ENCODE assay signal across 8 mouse cellular contexts in genomic region chr19:12572614-12573265, GRCm38 (mm10). TPM values are rescaled to one million over a fixed set of nuclear protein-coding genes. Genes with fewer than 3 reads are reported as not detected.
DNase-seq lines count a peak whose midpoint lies in the region; ATAC-seq and TF ChIP-seq lines count a peak whose summit lies in the region.

No protein-coding gene starts in this region.

- peaks cover 4% of the 10 kb centered on the region for H3K36me3 ChIP-seq in spleen, adult 2 months (ENCODE audit: control insufficient read depth, insufficient read depth, low read length)
- H3K36me3 ChIP-seq in heart, embryonic 13.5 days, result peaks cover 11% of the 10 kb centered on the region
- H3K36me3 ChIP-seq in liver, embryonic 11.5 days (ENCODE audit: control insufficient read depth, insufficient read depth, low read length), result peaks cover 2% of the 10 kb centered on the region; the same call in 1 of the 2 replicates
- no peaks in the 10 kb centered on the region for H3K36me3 ChIP-seq in stomach, embryonic 16.5 days (ENCODE audit: control insufficient read depth, insufficient read depth, low read length)

- peaks cover 28% of the 10 kb centered on the region for H3K4me1 ChIP-seq in spleen, adult 2 months (ENCODE audit: control insufficient read depth, insufficient read depth, insufficient read length)
- peaks cover 20% of the 10 kb centered on the region for H3K4me1 ChIP-seq in heart, embryonic 13.5 days
- no peaks in the 10 kb centered on the region; the same call in none of the 2 replicates for H3K4me1 ChIP-seq in liver, embryonic 11.5 days (replicated peaks; ENCODE audit: control insufficient read depth, insufficient read depth, low read length)
- peaks cover 4% of the 10 kb centered on the region; the same call in 1 of the 2 replicates for H3K4me1 ChIP-seq in stomach, embryonic 16.5 days (ENCODE audit: control insufficient read depth, insufficient read depth, low read length)

- H3K27me3 ChIP-seq in spleen, adult 2 months (ENCODE audit: control insufficient read depth, insufficient read depth, low read length), result no peaks in the 10 kb centered on the region
- H3K27me3 ChIP-seq in heart, embryonic 13.5 days (replicated peaks), result no peaks in the 10 kb centered on the region
- H3K27me3 ChIP-seq in liver, embryonic 11.5 days (replicated peaks; ENCODE audit: control insufficient read depth, insufficient read depth, low read length), result no peaks in the 10 kb centered on the region
- no peaks in the 10 kb centered on the region for H3K27me3 ChIP-seq in stomach, embryonic 16.5 days (ENCODE audit: control insufficient read depth, insufficient read depth, low read length)

- no peak for ATAC-seq in heart, embryonic 13.5 days (ENCODE audit: extremely low read depth, insufficient number of reproducible peaks, low FRiP score, low TSS enrichment)
- ATAC-seq in liver, embryonic 11.5 days (replicated peaks; ENCODE audit: low FRiP score), result peak; percentile 1; the same call in 1 of the 2 replicates
- ATAC-seq in stomach, embryonic 16.5 days (ENCODE audit: insufficient read depth, low FRiP score), result no peak
- no peak for ATAC-seq in monocyte, adult 5-6 weeks (replicated peaks; ENCODE audit: insufficient number of reproducible peaks, low FRiP score, low TSS enrichment, poor library complexity, severe bottlenecking)

- DNase-seq in spleen, adult 2 months (ENCODE audit: low read depth in 1 of 2, low spot score in 2 of 2), result no peak
- DNase-seq in spleen, adult 12 weeks (ENCODE audit: low spot score), result no peak
- DNase-seq in liver, embryonic 11.5 days (ENCODE audit: low spot score), result no peak
- no peak for DNase-seq in ovary, postnatal 10 days (ENCODE audit: low spot score)
- no peak for DNase-seq in layer of hippocampus, postnatal 25 days (ENCODE audit: extremely low spot score in 1 of 2, low spot score in 1 of 2)

- TF ChIP-seq CTCF in spleen, adult 2 months (IDR thresholded peaks at IDR 0.05; ENCODE audit: extremely low read depth, insufficient read depth, insufficient read length, insufficient replicate concordance), result no peak

- TF ChIP-seq POLR2A in spleen, adult 2 months (IDR thresholded peaks at IDR 0.05; ENCODE audit: low read depth, low read length), result no peak

- peak overlapping the region; percentile 83 for H3K4me2 ChIP-seq in heart, embryonic 13.5 days
- peak overlapping the region; percentile 70 for H3K4me2 ChIP-seq in liver, embryonic 11.5 days
- H3K4me2 ChIP-seq in stomach, embryonic 16.5 days (ENCODE audit: low read depth, low read length), result peak overlapping the region; percentile 58

- peak overlapping the region; percentile 41; the same call in 1 of the 2 replicates for H3K9ac ChIP-seq in heart, embryonic 13.5 days
- peak overlapping the region; percentile 60 for H3K9ac ChIP-seq in liver, embryonic 11.5 days (ENCODE audit: low read depth, low read length)
- peak overlapping the region; percentile 54; the same call in 1 of the 2 replicates for H3K9ac ChIP-seq in stomach, embryonic 16.5 days (ENCODE audit: low read length)

- WGBS in spleen, adult 2 months, result 60% methylated on average over 1 of the region's 1 CpGs
- WGBS in heart, embryonic 13.5 days, result 74% methylated on average over 1 of the region's 1 CpGs
- 69% methylated on average over 1 of the region's 1 CpGs for WGBS in liver, embryonic 11.5 days
- 61% methylated on average over 1 of the region's 1 CpGs for WGBS in stomach, embryonic 16.5 days

- H3K4me3 ChIP-seq in spleen, adult 2 months (ENCODE audit: extremely low read depth, insufficient read depth, insufficient read length), result peak overlapping the region; percentile 28
- peak overlapping the region; percentile 60 for H3K4me3 ChIP-seq in heart, embryonic 13.5 days
- peak overlapping the region; percentile 57; the same call in 1 of the 2 replicates for H3K4me3 ChIP-seq in liver, embryonic 11.5 days (ENCODE audit: low read depth, low read length)
- H3K4me3 ChIP-seq in stomach, embryonic 16.5 days (replicated peaks; ENCODE audit: low read length), result peak overlapping the region; percentile 45

- peak overlapping the region; percentile 64 for H3K27ac ChIP-seq in spleen, adult 2 months (ENCODE audit: insufficient read depth, low read length)
- H3K27ac ChIP-seq in heart, embryonic 13.5 days (replicated peaks), result peak overlapping the region; percentile 66
- peak overlapping the region; percentile 39; the same call in 1 of the 2 replicates for H3K27ac ChIP-seq in liver, embryonic 11.5 days (ENCODE audit: low read depth, low read length)
- H3K27ac ChIP-seq in stomach, embryonic 16.5 days (ENCODE audit: low read length), result peak overlapping the region; percentile 64

- no peaks in the 10 kb centered on the region for H3K9me3 ChIP-seq in heart, embryonic 13.5 days
- H3K9me3 ChIP-seq in liver, embryonic 11.5 days (ENCODE audit: control insufficient read depth, low read length), result no peaks in the 10 kb centered on the region
- H3K9me3 ChIP-seq in stomach, embryonic 16.5 days (replicated peaks; ENCODE audit: control insufficient read depth, low read length), result no peaks in the 10 kb centered on the region

RNA-seq across cellular contexts. Expression of gene Gm4952, which starts 27.0 kb away (rescaled TPM):
- not detected in 2 replicates for polyA plus RNA-seq in spleen, adult 2 months (2012; rRNA removed)
- polyA plus RNA-seq in heart, embryonic 13.5 days (2015; fragmentation: Nextera tagmentation; extraction: Ambion mirVana), result 0.10 and 0.12 TPM in 2 replicates
- 0.23 and 0.78 TPM in 2 replicates for polyA plus RNA-seq in liver, embryonic 11.5 days (2014; fragmentation: Nextera tagmentation; extraction: Ambion mirVana)
- polyA plus RNA-seq in stomach, embryonic 16.5 days (2015; fragmentation: Nextera tagmentation; extraction: Ambion mirVana), result 0.70 and 1.0 TPM in 2 replicates
- not detected in 3 replicates for total RNA-seq in monocyte, adult 5-6 weeks (2017)
- total RNA-seq in layer of hippocampus, postnatal 25 days (2021), result not detected

RNA-seq across cellular contexts. Expression of gene Fam111a, which starts 27.2 kb away (rescaled TPM):
- polyA plus RNA-seq in spleen, adult 2 months (2012; rRNA removed), result 4.9 and 6.4 TPM in 2 replicates
- 16.9 and 17.5 TPM in 2 replicates for polyA plus RNA-seq in heart, embryonic 13.5 days (2015; fragmentation: Nextera tagmentation; extraction: Ambion mirVana)
- polyA plus RNA-seq in liver, embryonic 11.5 days (2014; fragmentation: Nextera tagmentation; extraction: Ambion mirVana), result 44.8 and 47.7 TPM in 2 replicates
- polyA plus RNA-seq in stomach, embryonic 16.5 days (2015; fragmentation: Nextera tagmentation; extraction: Ambion mirVana), result 21.1 and 23.5 TPM in 2 replicates
- total RNA-seq in monocyte, adult 5-6 weeks (2017), result 148 to 161 TPM (median 159 TPM) in 3 replicates
- 1 to 10 TPM; 1.3 to 2.0 TPM for total RNA-seq in layer of hippocampus, postnatal 25 days (2021)
